Mouse (Mus musculus) ZHBTc4 (cell line): Measurements from ENCODE around the gene Dnaic1.

ENCODE experiments used
- DNase-seq: peaks from one replicate; pipeline ENCODE4 v3.0.0-alpha.2; 2011; ENCODE audit warnings: low read depth, low spot score

Gene Dnaic1

DNA sequence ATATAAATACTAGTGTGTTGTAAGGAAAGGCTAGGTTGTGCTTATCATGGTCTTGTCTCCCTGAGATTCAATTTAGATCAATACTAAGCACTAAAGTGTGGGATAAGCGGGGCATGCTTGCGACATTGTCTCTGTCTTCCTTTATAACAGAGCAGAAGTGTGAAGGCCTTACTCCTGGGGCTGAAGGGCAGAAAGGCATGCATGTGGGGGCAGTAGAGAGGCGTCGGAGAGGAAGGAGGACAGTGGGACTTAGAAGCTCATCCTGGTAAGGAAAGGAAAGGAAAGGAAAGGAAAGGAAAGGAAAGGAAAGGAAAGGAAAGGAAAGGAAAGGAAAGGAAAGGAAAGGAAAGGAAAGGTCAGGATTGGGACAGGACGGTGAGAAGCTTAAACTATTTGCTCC lies 1.9 kb downstream of the Dnaic1 start:
- DNase-seq: no peak

DNA sequence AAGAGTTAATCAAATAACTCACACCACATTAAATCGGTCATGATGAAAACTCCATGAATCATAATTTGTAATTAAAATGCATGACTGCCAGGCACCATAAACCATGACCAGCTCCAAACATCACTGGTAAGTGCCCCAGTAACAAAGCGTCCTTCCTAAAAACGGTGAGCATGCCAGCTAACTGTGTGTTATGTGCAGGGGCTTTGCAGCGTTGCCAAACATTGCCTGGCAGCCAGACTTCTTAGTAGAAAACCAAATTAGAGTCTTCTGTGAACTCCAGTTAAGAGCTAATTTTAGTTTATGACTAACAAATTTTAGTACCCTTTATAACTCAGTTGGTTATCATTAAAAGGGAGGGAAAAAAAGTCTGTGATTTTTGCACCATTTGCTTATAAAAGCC lies 3.9 kb downstream of the Dnaic1 start:
- no peak for DNase-seq

GRCm38 (mm10) chr4:41575914-41576313 lies 6.3 kb downstream of the Dnaic1 start:
- peak; percentile 21 for DNase-seq

DNA sequence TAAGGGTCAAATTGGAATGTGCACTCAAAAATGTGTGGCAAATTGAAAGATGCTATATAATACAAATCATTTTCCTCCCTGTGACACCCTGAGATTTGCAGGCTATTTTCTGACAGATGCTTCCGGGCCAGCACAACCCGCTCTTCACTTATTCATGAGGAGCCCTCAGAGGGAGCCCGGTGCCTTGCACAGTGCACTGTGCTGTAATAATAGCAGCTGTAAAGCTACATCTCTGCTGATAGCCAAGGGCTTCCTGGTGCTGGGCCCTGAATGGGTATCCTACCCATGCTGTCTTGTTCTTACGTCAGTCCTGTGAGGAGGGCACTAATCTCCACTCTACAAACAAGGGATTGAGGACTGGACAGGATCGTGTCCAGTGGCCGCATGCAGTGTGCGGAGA lies 13.8 kb downstream of the Dnaic1 start:
- DNase-seq: no peak

GRCm38 (mm10) chr4:41602818-41603217 lies 33.2 kb downstream of the Dnaic1 start:
- no peak for DNase-seq

DNA sequence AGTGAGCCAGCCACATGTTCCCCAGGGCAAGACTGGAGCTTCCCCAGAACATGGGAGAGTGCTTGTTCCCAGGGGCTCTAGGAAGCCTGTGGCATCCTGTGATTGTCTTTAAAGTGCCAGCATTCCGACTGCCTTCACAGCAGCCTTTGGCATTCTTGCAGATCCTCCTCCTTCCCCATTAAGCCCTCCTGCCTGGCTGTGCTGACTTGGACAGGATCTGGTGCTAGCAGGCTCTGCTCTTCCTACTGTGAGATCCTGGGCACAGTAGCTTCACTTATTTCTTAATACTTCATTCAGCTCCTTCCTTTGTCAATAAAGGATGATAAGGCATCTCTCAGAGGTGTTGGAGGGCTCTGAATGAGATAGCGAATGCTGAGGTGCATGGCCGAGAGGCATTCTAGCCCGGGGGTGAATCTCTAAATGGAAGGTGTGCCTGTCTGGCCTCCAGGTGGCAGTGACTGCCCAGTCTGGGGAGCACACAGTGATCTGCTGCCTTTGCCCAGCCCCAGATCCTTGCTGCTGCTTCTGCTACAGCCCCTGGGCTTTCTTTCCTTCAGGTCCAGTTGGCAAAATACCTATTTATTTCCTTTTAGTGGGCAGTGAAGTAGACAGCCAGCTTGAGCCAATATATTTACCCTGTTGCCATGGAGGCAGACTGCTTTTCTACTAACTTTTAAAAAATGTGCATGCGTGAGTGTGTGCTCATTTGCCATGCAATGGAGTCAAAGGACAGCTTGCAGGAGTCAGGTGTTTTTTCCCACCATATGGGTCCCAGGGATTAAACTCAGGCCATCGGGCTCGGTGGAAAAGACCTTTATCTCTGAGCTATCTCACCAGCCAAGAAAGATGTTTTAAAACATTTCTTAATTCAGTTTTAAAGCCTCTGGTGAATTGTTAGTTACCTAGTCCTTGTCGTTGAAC lies 35.2 kb downstream of the Dnaic1 start:
- peak; percentile 32 for DNase-seq

- DNase-seq: peak; percentile 77
Observed at GRCm38 (mm10) chr4:41606784-41607183, 37.2 kb downstream of the Dnaic1 start.

- DNase-seq: no peak
Observed at GRCm38 (mm10) chr4:41609681-41610593, 40.4 kb downstream of the Dnaic1 start.

DNA sequence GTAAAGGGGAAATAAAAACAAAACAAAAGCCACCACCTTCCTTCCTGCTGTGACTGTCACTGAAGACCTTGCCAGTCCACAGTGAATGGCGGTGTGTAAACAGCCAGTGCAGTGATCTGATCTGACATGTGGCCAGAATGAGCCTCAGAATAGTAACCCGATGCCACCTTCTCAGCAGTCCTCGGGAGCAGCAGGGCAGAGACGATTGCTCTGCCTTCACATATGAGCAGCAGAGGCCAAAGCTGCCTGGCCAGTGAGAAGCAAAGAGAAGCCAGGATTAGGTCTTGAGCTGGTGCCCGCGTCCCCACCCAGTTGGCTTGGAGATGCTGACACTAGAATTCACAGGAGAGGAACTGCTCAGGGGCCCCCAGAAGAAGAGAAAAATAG lies 41.0 kb downstream of the Dnaic1 start:
- DNase-seq: no peak

DNA sequence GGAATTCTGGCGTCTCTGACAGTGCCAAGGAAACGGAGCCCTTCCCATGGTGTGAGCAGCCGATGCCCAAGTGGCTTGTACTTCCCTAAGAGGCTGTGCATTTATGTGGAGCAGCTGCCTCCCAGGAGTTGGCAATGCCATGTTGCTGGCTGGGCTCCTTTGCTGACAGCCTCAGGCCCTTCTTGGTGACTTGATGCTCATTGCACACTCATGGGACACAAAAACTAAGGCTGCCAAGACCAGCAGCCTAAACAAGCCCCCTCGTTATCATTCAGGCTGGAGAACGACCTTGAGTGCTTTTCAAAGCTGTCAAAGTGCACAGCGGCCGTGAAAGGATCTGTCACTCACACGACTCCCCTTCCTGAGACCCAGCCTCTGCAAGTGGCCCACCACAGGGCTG lies 42.6 kb downstream of the Dnaic1 start:
- no peak for DNase-seq

GRCm38 (mm10) chr4:41614156-41614555 lies 44.6 kb downstream of the Dnaic1 start:
- DNase-seq: peak; percentile 83

- DNase-seq: no peak
Observed at GRCm38 (mm10) chr4:41615661-41616599, 46.4 kb downstream of the Dnaic1 start.

GRCm38 (mm10) chr4:41618916-41619746 lies 49.6 kb downstream of the Dnaic1 start:
- DNase-seq: no peak

DNA sequence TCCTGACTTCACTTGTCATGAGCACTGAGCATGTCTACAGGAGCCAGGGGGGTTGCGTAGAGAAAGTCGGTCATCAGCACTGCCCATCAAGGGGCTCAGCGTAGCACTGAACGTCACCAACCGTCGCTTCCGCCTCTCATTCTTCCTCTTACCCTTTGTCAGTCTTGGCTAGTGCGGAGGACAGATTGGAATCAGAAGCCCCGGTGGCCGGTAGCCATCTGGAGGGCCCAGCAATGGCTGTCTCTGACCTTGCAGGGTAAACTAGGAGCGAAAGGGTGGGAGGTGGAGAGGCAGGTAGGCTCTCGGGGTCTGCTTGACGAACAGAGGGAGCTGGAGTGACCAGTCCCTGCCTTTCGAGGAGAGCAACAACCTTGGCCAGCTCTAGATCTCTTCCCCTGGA lies 52.5 kb downstream of the Dnaic1 start:
- DNase-seq: no peak

DNA sequence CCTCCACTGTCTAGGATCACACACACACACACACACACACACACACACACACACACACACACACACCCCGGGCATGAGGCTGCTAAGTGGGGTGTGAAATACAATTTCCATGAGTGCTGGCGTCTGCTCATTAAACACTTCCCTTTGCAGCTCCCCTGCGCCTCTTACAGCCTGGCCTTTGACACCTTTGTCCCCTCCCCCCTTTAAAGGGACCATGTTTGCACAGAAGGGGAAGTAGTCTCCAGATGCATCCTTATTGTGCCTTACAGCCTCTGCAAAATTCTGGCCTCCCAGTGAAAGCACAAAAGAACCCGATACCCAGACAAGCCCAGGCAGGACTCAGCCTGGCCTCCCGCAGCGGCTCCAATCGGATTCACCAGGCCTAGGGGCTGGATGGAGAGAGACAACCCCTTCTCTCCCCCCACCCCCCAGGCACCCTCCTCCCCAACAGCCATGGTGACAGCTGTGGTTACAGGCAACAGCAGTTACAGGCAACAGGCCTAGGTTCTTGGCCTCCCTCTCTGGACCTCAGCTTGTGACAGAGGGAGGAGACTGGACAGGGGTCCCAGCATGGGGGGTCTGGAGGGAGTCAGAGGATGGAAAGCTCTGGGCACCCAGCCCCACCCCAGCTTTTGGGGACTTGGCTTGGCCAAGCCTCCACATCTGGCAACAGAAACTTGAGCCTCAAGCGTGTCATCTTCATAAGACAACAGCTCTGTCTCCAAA lies 58.8 kb downstream of the Dnaic1 start:
- peak; percentile 84 for DNase-seq

DNA sequence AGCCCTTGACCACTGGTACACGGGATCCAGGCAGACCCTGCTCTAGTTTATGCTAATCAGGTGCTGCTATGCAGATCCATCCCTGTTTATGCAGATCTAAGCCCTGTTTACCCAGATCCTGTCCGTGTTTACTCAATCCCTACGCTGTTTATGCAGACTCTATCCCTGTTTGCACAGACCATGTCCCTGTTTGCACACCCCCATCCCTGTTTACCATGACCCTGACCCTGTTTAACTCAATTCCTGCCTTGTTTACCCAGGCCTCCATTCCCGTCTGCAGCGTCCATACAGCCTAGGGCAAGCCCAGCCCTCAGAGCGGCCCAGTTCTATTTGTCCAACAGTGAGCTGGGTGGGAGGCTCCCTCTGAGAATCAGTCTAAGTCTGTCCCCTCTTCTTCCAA lies 60.6 kb downstream of the Dnaic1 start:
- DNase-seq: no peak

GRCm38 (mm10) chr4:41631390-41631789 lies 61.8 kb downstream of the Dnaic1 start:
- DNase-seq: peak; percentile 63

- no peak for DNase-seq
Observed at GRCm38 (mm10) chr4:41633001-41633400, 63.4 kb downstream of the Dnaic1 start.

DNA sequence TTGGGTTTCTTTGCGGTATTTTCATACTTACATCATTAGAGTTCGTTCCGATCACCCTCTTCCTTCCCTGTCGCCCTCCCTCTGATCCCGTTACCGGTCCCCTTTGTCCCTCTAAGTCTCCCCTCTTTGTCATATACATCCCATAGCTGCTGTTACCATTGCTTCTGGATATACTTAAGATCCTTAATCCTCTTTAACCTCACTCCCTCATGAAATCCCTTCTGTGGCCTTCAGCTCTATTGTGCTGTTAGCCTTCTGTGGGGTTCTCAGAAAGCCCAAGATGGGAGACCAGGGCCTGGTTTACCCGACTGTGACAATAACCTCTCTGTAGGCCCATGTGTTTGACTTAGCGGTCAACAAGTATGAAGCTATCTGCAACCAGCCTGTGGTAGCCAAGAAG lies 65.1 kb downstream of the Dnaic1 start:
- DNase-seq: no peak

GRCm38 (mm10) chr4:41635224-41635623 lies 65.6 kb downstream of the Dnaic1 start:
- DNase-seq: no peak
